Mouse (Mus musculus) lung, adult 2 months (tissue): ENCODE measurements around the gene Btbd9.

ENCODE experiments used
- CTCF ChIP-seq: fragments of 200-500 bp; IDR thresholded peaks from 2 replicates; pipeline ENCODE4 v1.5.1; 2011; ENCODE audit warnings: mild to moderate bottlenecking, low read length, control low read depth; ENCODE audit not compliant: insufficient read depth
- POLR2A ChIP-seq: fragments of 200-500 bp; IDR thresholded peaks from 2 replicates; pipeline ENCODE4 v1.6.1; 2011; ENCODE audit warnings: low read depth, mild to moderate bottlenecking, control low read depth, low read length, borderline replicate concordance; ENCODE audit errors: extremely low read depth

GRCm38 (mm10) chr17:30492191-30492590 lies 84.1 kb downstream of the Btbd9 start:
- TF ChIP-seq CTCF (no peak), POLR2A (no peak)
